Mouse (Mus musculus) MEL (cell line): Measurements from ENCODE around the gene Mrps11. TPM values are rescaled to one million over a fixed set of nuclear protein-coding genes. Genes with fewer than 3 reads are reported as not detected.

Source experiments
- DNase-seq: peaks from one replicate; pipeline ENCODE4 v3.0.0; 2011; ENCODE audit warnings: low read depth, low spot score
- H3K27ac ChIP-seq: 2 replicates; pipeline ENCODE4 v1.5.1; 2012; ENCODE audit warnings: low read depth, mild to moderate bottlenecking, control low read depth, low read length, moderate library complexity; ENCODE audit not compliant: control insufficient read depth
- H3K27me3 ChIP-seq, 2 experiments: fragments of 150-350 bp in 1 of 2; sonication (generic) in 1 of 2; 2 replicates each; pipeline ENCODE4 v1.6.1; 2012; ENCODE audit warnings: low read length in 2 of 2, mild to moderate bottlenecking in 2 of 2, improper control_type of control experiment in 1 of 2, moderate library complexity in 1 of 2; ENCODE audit not compliant: insufficient read depth in 2 of 2, control insufficient read depth in 1 of 2
- H3K36me3 ChIP-seq, 2 experiments: 2 replicates each; pipeline ENCODE4 v1.6.1; 2012 to 2014; ENCODE audit warnings: low read length in 2 of 2, improper control_type of control experiment in 1 of 2, inconsistent platforms in 1 of 2, mild to moderate bottlenecking in 1 of 2; ENCODE audit not compliant: insufficient read depth in 2 of 2, control insufficient read depth in 1 of 2
- H3K4me1 ChIP-seq, 2 experiments: fragments of 150-350 bp in 1 of 2; sonication (generic) in 1 of 2; 2 replicates each; pipeline ENCODE4 v1.6.1; 2012; ENCODE audit warnings: low read length in 2 of 2, improper control_type of control experiment in 1 of 2, mild to moderate bottlenecking in 1 of 2; ENCODE audit not compliant: insufficient read depth in 2 of 2, control insufficient read depth in 1 of 2
- H3K4me3 ChIP-seq, 2 experiments: fragments of 150-350 bp in 1 of 2; sonication (generic) in 1 of 2; 2 replicates each; pipeline ENCODE4 v1.5.1; 2012; ENCODE audit warnings: low read depth in 2 of 2, low read length in 2 of 2, mild to moderate bottlenecking in 2 of 2, moderate library complexity in 2 of 2, control low read depth in 1 of 2, improper control_type of control experiment in 1 of 2; ENCODE audit not compliant: control insufficient read depth in 1 of 2, insufficient read depth in 1 of 2
- H3K79me2 ChIP-seq: 2 replicates; pipeline ENCODE4 v1.6.1; 2012; ENCODE audit warnings: mild to moderate bottlenecking, low read length, moderate library complexity; ENCODE audit not compliant: control insufficient read depth, poor library complexity, insufficient read depth
- H3K9ac ChIP-seq: 2 replicates; pipeline ENCODE4 v1.6.1; 2012; ENCODE audit warnings: low read depth, mild to moderate bottlenecking, control low read depth, low read length, moderate library complexity; ENCODE audit not compliant: control insufficient read depth, poor library complexity, severe bottlenecking
- H3K9me3 ChIP-seq: fragments of 150-350 bp; sonication (generic); replicated peaks from 2 replicates; pipeline ENCODE4 v1.6.1; 2012; ENCODE audit warnings: mild to moderate bottlenecking, low read length, improper control_type of control experiment, moderate library complexity; ENCODE audit not compliant: insufficient read depth
- CHD2 ChIP-seq: IDR thresholded peaks from 2 replicates; pipeline ENCODE4 v1.6.1; 2011; ENCODE audit warnings: low read length, improper control_type of control experiment
- E2F4 ChIP-seq: IDR thresholded peaks from 2 replicates; pipeline ENCODE4 v1.6.1; 2011; ENCODE audit warnings: low read depth, low read length, improper control_type of control experiment, borderline replicate concordance
- ELF1 ChIP-seq: IDR thresholded peaks from 2 replicates; pipeline ENCODE4 v1.6.1; 2014; ENCODE audit warnings: low read depth, mild to moderate bottlenecking, inconsistent platforms, low read length, improper control_type of control experiment, moderate library complexity
- EP300 ChIP-seq, 2 experiments: IDR thresholded peaks; 2 replicates each; pipeline ENCODE4 v1.6.1; 2011; ENCODE audit warnings: improper control_type of control experiment in 2 of 2, low read length in 2 of 2, low read depth in 1 of 2, mild to moderate bottlenecking in 1 of 2
- GABPA ChIP-seq: IDR thresholded peaks from 2 replicates; pipeline ENCODE4 v1.6.1; 2012; ENCODE audit warnings: low read depth, mild to moderate bottlenecking, inconsistent platforms, low read length, improper control_type of control experiment, moderate library complexity
- JUND ChIP-seq: IDR thresholded peaks from 2 replicates; pipeline ENCODE4 v1.6.1; 2011; ENCODE audit warnings: low read depth, mild to moderate bottlenecking, improper control_type of control experiment, low read length
- MEF2A ChIP-seq: IDR thresholded peaks from 2 replicates; pipeline ENCODE4 v1.6.1; 2014; ENCODE audit warnings: low read depth, mild to moderate bottlenecking, inconsistent platforms, low read length, improper control_type of control experiment; ENCODE audit not compliant: poor library complexity, insufficient replicate concordance, severe bottlenecking; ENCODE audit errors: extremely low read depth
- MXI1 ChIP-seq: IDR thresholded peaks from 2 replicates; pipeline ENCODE4 v1.6.1; 2011; ENCODE audit warnings: mild to moderate bottlenecking, low read depth, low read length, improper control_type of control experiment
- RCOR1 ChIP-seq: IDR thresholded peaks from 2 replicates; pipeline ENCODE4 v1.6.1; 2012; ENCODE audit warnings: low read depth, mild to moderate bottlenecking, inconsistent platforms, low read length, improper control_type of control experiment
- SIN3A ChIP-seq: IDR thresholded peaks from 2 replicates; pipeline ENCODE4 v1.6.1; 2012; ENCODE audit warnings: low read length, improper control_type of control experiment, inconsistent platforms
- TBP ChIP-seq: IDR thresholded peaks from 2 replicates; pipeline ENCODE4 v1.8.0; 2011; ENCODE audit warnings: low read depth, low read length, improper control_type of control experiment
- USF1 ChIP-seq: IDR thresholded peaks from 2 replicates; pipeline ENCODE4 v1.6.1; 2014; ENCODE audit warnings: low read depth, mild to moderate bottlenecking, inconsistent platforms, low read length, improper control_type of control experiment, moderate library complexity
- USF2 ChIP-seq, 2 experiments: IDR thresholded peaks; 2 replicates each; pipeline ENCODE4 v1.6.1; 2011 to 2012; ENCODE audit warnings: improper control_type of control experiment in 2 of 2, low read length in 2 of 2, borderline replicate concordance in 1 of 2, inconsistent platforms in 1 of 2, low read depth in 1 of 2, mild to moderate bottlenecking in 1 of 2; ENCODE audit not compliant: insufficient read depth in 1 of 2
- ZKSCAN1 ChIP-seq: IDR thresholded peaks from 2 replicates; pipeline ENCODE4 v1.6.1; 2012; ENCODE audit warnings: low read depth, mild to moderate bottlenecking, inconsistent platforms, low read length, improper control_type of control experiment, moderate library complexity
- ZMIZ1 ChIP-seq: IDR thresholded peaks from 2 replicates; pipeline ENCODE4 v1.6.1; 2012; ENCODE audit warnings: low read depth, mild to moderate bottlenecking, inconsistent platforms, low read length, improper control_type of control experiment, moderate library complexity
- ZNF384 ChIP-seq: IDR thresholded peaks from 2 replicates; pipeline ENCODE4 v1.6.1; 2012; ENCODE audit warnings: low read depth, mild to moderate bottlenecking, inconsistent platforms, low read length, improper control_type of control experiment
- polyA plus RNA-seq, 2 experiments: library from polyadenylated mRNA; stranded (reverse) in 1 of 2; unstranded in 1 of 2; fragments of >175 nt in 1 of 2; fragments of >200 nt in 1 of 2; gene quantifications; 2 replicates each; pipeline versions ENCODE4 v1.2.1 to v1.2.4; 2012; ENCODE audit warnings: low replicate concordance in 2 of 2, low read depth in 1 of 2; ENCODE audit not compliant: insufficient read length in 2 of 2, insufficient read depth in 1 of 2, missing spikeins in 1 of 2
- total RNA-seq: library from RNA; depleted of rRNA; stranded (reverse); fragments of 300-350 nt; gene quantifications from 2 replicates; pipeline ENCODE4 v1.2.3, GENCODE M21; 2012

Gene Mrps11
- total and polyA plus RNA-seq, 3 experiments: 106 to 116 TPM; not detected in 1

DNA sequence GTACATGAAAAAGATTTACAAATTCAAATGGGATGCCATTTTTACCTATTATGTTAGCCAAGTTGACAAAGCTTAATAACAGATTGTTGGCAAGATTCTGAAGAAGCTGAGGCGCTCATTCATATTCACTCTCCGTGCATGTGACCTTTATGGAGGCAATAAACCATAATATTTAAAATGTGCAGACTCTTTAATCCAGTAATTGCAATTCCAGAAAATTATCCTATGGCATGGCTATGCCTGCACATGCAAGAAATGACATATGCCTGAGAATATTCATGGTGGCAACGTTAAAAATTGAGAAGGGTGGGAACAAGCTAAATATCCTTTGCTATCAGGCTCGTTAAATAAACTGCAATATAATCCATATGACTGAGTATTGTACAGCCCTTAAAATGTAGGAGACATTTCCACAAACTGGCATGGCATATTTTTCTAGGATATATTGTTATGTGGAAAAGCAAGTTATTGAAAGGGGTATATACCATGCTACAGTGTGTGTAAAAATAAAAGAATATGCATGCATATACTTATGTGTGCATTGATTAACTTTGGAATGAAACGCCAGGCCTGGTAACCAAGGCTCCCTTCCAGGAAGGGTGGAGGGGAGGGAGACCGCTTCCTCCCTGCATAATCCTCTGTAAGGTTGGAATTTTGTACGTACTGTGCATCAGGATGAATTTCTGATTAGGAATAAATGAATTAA, 29.0 kb upstream of the Mrps11 start:
- Histone ChIP-seq H3K79me2 (no peaks in the 10 kb centered on the region), H3K27me3 (peaks cover 2 to 4% of the 10 kb centered on the region in 2 experiments; a peak in 3 of 4 replicates), H3K27ac (no peak overlapping the region), H3K4me3 (no peak overlapping the region), H3K9ac (no peak overlapping the region), H3K36me3 (no peaks in the 10 kb centered on the region), H3K4me1 (no peaks in the 10 kb centered on the region), H3K9me3 (no peaks in the 10 kb centered on the region)
- TF ChIP-seq MEF2A (no peak), MXI1 (no peak)
- DNase-seq: no peak

DNA sequence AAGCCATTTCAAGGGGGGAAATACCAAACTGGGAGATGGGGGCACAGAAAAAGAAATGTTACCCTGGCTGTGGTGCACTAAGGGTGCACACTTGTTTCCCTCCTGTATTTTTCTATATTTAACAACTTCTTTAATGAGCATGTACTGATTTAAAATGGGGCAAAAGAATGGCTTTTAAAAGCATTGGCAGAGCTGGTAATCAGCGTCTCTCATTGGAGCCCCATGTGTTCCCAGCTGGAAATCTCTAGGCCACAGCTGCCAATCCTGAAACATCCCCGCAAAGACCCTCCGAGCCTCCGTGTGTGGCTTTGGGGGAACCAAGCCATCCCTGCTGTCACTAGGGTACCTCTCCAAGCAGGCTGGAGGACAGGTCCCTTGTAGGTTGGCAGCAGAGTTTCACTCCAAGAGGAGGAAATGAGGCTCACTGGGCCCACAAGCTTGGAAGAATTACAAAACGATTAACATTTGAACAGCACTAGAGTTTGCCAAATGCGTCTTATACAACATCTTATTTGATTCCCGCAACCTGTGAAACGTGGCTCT, 28.4 kb upstream of the Mrps11 start:
- H3K36me3 ChIP-seq: no peaks in the 10 kb centered on the region
- H3K9ac ChIP-seq: no peak overlapping the region
- peaks cover 2 to 7% of the 10 kb centered on the region in 2 experiments for H3K27me3 ChIP-seq
- no peaks in the 10 kb centered on the region for H3K4me1 ChIP-seq
- H3K9me3 ChIP-seq: no peaks in the 10 kb centered on the region
- no peak overlapping the region for H3K27ac ChIP-seq
- DNase-seq: no peak
- no peaks in the 10 kb centered on the region for H3K79me2 ChIP-seq
- TF ChIP-seq ZKSCAN1 (no peak), TBP (no peak), E2F4 (no peak), JUND (no peak), GABPA (no peak), SIN3A (no peak), USF1 (no peak), EP300 (IDR thresholded peaks at IDR 0.05; ENCODE audit: low read depth in 1 of 2, low read length in 2 of 2) (no peak), RCOR1 (no peak), USF2 (IDR thresholded peaks at IDR 0.05; ENCODE audit: borderline replicate concordance in 1 of 2, insufficient read depth in 1 of 2, low read depth in 1 of 2, low read length in 2 of 2) (no peak), ZNF384 (no peak), ELF1 (no peak), CHD2 (no peak), ZMIZ1 (no peak)
- H3K4me3 ChIP-seq: no peak overlapping the region
